Mouse (Mus musculus): ENCODE measurements around the gene Porcn. TPM values are rescaled to one million over a fixed set of nuclear protein-coding genes. Genes with fewer than 3 reads are reported as not detected.

Gene Porcn
- polyA plus RNA-seq (2015; fragmentation: Nextera tagmentation; extraction: Ambion mirVana): 12.7 and 14.1 TPM in 2 replicates

DNA sequence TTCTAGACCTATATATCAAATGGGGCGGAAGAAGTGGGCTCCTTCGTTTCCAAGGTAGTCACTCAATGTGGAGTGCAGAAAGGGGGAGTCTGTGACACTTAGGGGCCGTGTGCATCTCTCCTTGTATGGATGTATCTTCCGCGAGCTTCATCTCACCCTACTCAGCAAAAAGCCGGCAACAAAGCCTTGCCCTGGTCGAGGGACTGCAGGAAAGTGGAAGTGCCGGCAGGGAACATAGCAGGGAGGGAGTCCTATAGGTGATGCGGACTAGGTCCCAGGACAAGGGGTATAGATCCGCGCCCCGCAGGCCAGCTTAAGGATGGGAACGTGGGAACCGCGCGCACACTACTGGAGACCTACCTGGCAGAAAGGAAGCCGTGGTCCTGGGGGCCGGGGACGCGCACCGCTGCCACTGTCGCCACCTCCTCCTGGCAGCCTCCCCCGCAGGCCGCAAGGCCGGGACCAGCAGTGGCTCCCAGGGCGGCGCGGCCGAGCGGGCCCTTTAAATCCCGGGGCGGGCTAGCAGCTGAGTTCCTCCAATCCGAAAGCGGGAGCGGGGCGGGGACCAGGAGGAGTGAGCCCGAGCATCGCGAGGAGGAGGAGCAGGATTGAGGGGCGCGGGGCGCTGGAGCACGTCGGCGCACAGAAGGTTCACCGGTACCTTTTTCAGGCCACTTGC is at the start of gene Porcn:
TSS of gene Porcn (minus strand) at position 511 of the 679 bp plus-strand sequence.
- Histone ChIP-seq H3K4me1 (peaks cover 4% of the 10 kb centered on the region; the same call in 1 of the 2 replicates), H3K4me2 (peak within 1 kb of the TSS; percentile 60), H3K4me3 (peak within 1 kb of the TSS; percentile 54), H3K27me3 (no peaks in the 10 kb centered on the region), H3K27ac (no peak within 1 kb of the TSS), H3K9me3 (no peaks in the 10 kb centered on the region), H3K36me3 (no peaks in the 10 kb centered on the region), H3K9ac (peak within 1 kb of the TSS; percentile 76)
- ATAC-seq (ENCODE audit: insufficient number of reproducible peaks, insufficient read depth, low FRiP score, low TSS enrichment, low read depth): peak; percentile 88
- WGBS: 16% methylated on average over 46 of the region's 46 CpGs

- H3K4me3 ChIP-seq: no peak overlapping the region
- H3K27me3 ChIP-seq: no peaks in the 10 kb centered on the region
- ATAC-seq (ENCODE audit: insufficient number of reproducible peaks, insufficient read depth, low FRiP score, low TSS enrichment, low read depth): no peak
- no peaks in the 10 kb centered on the region for H3K9me3 ChIP-seq
- H3K27ac ChIP-seq: no peak overlapping the region
- WGBS: 49% methylated on average over 3 of the region's 6 CpGs
- H3K36me3 ChIP-seq: no peaks in the 10 kb centered on the region
- no peak overlapping the region for H3K9ac ChIP-seq
- no peak overlapping the region for H3K4me2 ChIP-seq
- H3K4me1 ChIP-seq: peaks cover 4% of the 10 kb centered on the region; the same call in 1 of the 2 replicates
Measured at GRCm38 (mm10) chrX:8255807-8256206, 49.5 kb upstream of the Porcn start.

DNA sequence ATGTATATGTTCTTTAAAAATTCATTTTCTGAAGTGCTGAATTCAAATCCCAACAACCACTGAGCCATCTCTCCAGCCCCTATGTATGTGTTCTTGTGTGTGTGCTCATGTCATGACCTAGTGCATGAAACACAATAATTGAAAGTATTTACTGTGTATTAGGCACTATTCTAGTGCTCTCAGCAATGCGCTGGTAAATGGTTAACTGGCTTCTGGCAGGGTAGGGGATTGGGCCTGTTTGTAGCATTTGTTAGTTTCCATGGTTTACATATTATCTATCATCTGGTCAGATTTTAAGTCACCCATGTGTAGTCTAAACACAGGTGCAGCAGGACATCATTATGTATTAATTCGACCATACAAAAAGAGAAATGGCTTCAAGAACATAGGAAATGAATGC is 47.4 kb upstream of the Porcn start:
- WGBS: 86% methylated on average over 2 of the region's 2 CpGs

DNA sequence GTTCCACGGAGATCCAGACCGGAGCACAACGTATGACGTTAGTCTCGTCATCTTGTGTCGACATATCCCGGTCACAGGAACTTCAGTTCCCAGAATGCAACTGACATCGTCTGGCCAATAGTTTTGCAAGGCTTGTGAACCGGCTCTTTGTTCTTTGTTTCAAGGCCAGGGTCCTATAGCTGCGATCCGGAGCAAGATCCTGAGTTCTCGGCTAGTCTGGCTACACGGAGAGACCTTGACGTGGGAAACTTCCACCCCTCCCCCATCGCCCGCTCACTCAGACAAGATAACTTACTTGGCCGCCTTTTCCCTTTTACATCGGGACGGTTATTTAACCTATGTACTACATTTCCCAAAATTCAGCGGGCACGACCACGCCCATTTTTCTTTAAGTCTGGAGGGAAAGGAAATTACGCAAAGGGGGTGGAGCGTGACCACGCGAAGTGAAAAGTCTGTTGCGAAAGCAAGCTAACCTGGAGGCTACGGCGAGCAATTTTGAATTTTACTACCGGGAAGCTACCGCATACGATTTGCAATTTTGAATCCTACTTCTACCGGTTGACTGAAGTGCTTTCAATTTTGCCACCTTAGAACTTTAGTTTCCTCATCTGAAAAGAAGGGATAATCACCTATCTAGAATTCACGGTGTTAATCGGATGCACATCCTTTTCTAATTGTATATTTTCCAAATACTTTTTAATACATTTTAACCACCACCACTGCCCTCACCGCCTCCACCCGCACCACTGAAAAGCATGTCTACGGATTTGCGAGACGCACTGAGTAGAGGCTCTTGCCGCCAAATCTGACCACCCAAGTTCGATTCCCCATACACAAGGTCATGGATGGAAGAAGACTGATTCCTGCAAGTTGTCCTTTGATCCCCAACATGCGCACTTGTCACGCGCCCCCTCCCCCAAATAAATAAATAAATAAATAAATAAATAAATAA is 46.3 kb upstream of the Porcn start, which contains the start of gene Ftsj1:
TSS of gene Ftsj1 (minus strand) at position 73 of the 952 bp plus-strand sequence.
- Histone ChIP-seq H3K4me1 (peaks cover 4% of the 10 kb centered on the region; the same call in 1 of the 2 replicates), H3K27me3 (no peaks in the 10 kb centered on the region), H3K4me2 (peak within 1 kb of the TSS; percentile 63), H3K36me3 (no peaks in the 10 kb centered on the region), H3K9me3 (no peaks in the 10 kb centered on the region), H3K27ac (peak within 1 kb of the TSS; percentile 68; the same call in 1 of the 2 replicates), H3K4me3 (peak within 1 kb of the TSS; percentile 58), H3K9ac (peak within 1 kb of the TSS; percentile 74)
- WGBS: 16% methylated on average over 45 of the region's 45 CpGs
- peak; percentile 87 for ATAC-seq (ENCODE audit: insufficient number of reproducible peaks, insufficient read depth, low FRiP score, low TSS enrichment, low read depth)

More for the DNA sequence above, 47.4 kb upstream of the Porcn start:
- ATAC-seq (ENCODE audit: insufficient number of reproducible peaks, insufficient read depth, low FRiP score, low TSS enrichment, low read depth): no peak
- Histone ChIP-seq H3K36me3 (no peaks in the 10 kb centered on the region), H3K9ac (no peak overlapping the region), H3K4me2 (no peak overlapping the region), H3K27ac (no peak overlapping the region), H3K27me3 (no peaks in the 10 kb centered on the region), H3K4me1 (peaks cover 4% of the 10 kb centered on the region; the same call in 1 of the 2 replicates), H3K9me3 (no peaks in the 10 kb centered on the region), H3K4me3 (no peak overlapping the region)

DNA sequence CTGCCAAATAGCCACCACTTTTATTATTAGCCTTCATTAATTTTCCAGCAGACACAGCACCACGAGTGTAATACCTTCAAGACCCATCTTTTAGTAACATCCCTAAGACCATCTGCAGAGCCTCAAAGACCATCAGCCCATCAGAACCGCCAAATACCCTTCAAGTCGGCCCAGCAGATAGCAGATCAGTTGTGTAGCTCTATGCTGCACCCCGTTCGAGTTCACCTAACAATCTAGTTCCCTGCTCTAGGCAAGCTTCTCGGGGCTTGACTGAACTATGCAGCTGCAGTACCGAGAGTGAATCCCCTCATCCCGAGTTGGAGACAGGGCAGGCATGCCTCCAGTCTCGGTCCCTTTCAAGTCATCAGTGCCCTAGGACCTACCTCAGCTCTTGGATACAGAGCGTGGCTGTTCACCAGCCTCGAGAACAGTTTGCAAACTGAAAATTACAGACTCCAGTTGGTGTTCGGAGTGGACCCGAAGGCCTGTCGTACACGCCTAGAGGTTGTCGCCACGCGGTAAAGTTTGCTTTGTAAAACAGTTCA is 45.5 kb upstream of the Porcn start:
- Histone ChIP-seq H3K4me1 (peaks cover 4% of the 10 kb centered on the region; the same call in 1 of the 2 replicates), H3K27ac (no peak overlapping the region), H3K9ac (peak overlapping the region; percentile 74), H3K27me3 (no peaks in the 10 kb centered on the region), H3K9me3 (no peaks in the 10 kb centered on the region), H3K4me3 (peak overlapping the region; percentile 58), H3K36me3 (no peaks in the 10 kb centered on the region), H3K4me2 (peak overlapping the region; percentile 63)
- WGBS: 18% methylated on average over 18 of the region's 18 CpGs
- ATAC-seq (ENCODE audit: insufficient number of reproducible peaks, insufficient read depth, low FRiP score, low TSS enrichment, low read depth): no peak

DNA sequence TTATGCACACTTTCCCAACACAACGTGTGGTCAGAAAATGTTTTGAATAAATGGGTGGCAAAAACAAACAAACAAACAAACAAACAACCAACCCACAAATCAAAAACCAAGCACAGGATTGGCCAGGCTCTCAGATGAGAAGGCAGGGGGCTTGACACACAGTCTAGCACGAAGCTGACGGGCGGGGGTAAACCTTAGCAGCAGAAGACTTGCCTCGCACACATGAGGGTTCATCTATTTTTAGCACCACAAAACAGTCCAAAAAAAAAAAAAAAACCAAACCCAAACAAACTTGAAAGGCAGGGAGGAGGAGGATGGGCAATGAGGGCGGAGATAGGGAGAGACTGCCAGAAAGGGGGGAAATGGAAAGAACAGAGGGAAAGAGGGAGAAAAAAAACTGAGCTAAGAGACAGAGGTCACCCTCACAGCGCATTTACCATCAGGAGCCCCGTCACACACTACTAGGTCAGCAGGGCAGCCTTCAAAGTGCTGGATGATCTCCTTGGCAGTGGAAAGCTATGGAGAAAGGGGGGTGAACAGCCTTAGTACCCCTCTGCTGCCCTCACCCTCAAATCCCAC is 42.3 kb upstream of the Porcn start:
- no peak for ATAC-seq (ENCODE audit: insufficient number of reproducible peaks, insufficient read depth, low FRiP score, low TSS enrichment, low read depth)
- H3K9ac ChIP-seq: no peak overlapping the region
- H3K4me2 ChIP-seq: no peak overlapping the region
- H3K36me3 ChIP-seq: peaks cover 13% of the 10 kb centered on the region; the same call in 1 of the 2 replicates
- no peaks in the 10 kb centered on the region for H3K27me3 ChIP-seq
- WGBS: 82% methylated on average over 8 of the region's 8 CpGs
- H3K4me3 ChIP-seq: no peak overlapping the region
- H3K27ac ChIP-seq: no peak overlapping the region
- H3K9me3 ChIP-seq: no peaks in the 10 kb centered on the region
- H3K4me1 ChIP-seq: peaks cover 4% of the 10 kb centered on the region; the same call in 1 of the 2 replicates

GRCm38 (mm10) chrX:8247680-8248079 is 41.4 kb upstream of the Porcn start:
- Histone ChIP-seq H3K27me3 (no peaks in the 10 kb centered on the region), H3K4me3 (no peak overlapping the region), H3K36me3 (peaks cover 13% of the 10 kb centered on the region; the same call in 1 of the 2 replicates), H3K27ac (no peak overlapping the region), H3K4me2 (no peak overlapping the region), H3K9me3 (no peaks in the 10 kb centered on the region), H3K4me1 (peaks cover 4% of the 10 kb centered on the region; the same call in 1 of the 2 replicates), H3K9ac (no peak overlapping the region)
- ATAC-seq (ENCODE audit: insufficient number of reproducible peaks, insufficient read depth, low FRiP score, low TSS enrichment, low read depth): no peak
- WGBS: 81% methylated on average over 2 of the region's 2 CpGs

GRCm38 (mm10) chrX:8238804-8239395 is 32.6 kb upstream of the Porcn start:
- Histone ChIP-seq H3K4me2 (no peak overlapping the region), H3K27ac (no peak overlapping the region), H3K27me3 (no peaks in the 10 kb centered on the region), H3K4me1 (no peaks in the 10 kb centered on the region), H3K36me3 (0 out of 2 replicates have a peak, but pooled peaks cover 3% of the 10 kb centered on the region), H3K4me3 (no peak overlapping the region), H3K9me3 (no peaks in the 10 kb centered on the region; the same call in 1 of the 2 replicates), H3K9ac (no peak overlapping the region)
- WGBS: 72% methylated on average over 13 of the region's 13 CpGs
- peak; percentile 48; the same call in 1 of the 2 replicates for ATAC-seq (ENCODE audit: insufficient number of reproducible peaks, insufficient read depth, low FRiP score, low TSS enrichment, low read depth)

DNA sequence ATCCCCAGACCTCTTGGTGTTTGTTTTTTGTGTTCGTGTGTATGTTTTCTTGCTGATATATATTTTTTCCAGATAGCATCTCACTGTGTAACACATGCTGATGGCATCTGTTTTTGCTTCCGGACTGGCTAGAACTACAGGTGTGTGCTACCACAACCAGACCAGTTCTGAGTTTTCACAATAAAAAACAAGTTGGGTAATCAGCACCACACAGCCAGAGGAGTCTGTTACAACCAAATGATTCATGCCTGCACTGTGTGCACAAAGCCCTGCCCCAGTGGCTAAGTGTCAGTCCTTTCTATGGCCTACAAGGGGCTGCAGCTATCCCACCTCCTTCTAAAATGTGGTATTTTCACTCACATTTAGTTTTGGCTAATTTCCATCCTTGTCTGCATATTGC is 30.4 kb upstream of the Porcn start:
- Histone ChIP-seq H3K27me3 (no peaks in the 10 kb centered on the region), H3K27ac (no peak overlapping the region), H3K4me1 (no peaks in the 10 kb centered on the region), H3K4me2 (no peak overlapping the region), H3K4me3 (no peak overlapping the region), H3K36me3 (0 out of 2 replicates have a peak, but pooled peaks cover 3% of the 10 kb centered on the region), H3K9me3 (no peaks in the 10 kb centered on the region; the same call in 1 of the 2 replicates), H3K9ac (no peak overlapping the region)
- 69% methylated on average over 2 of the region's 2 CpGs for WGBS
- ATAC-seq (ENCODE audit: insufficient number of reproducible peaks, insufficient read depth, low FRiP score, low TSS enrichment, low read depth): no peak

- Histone ChIP-seq H3K4me1 (no peaks in the 10 kb centered on the region), H3K4me2 (no peak overlapping the region), H3K9ac (no peak overlapping the region), H3K27ac (no peak overlapping the region), H3K4me3 (no peak overlapping the region), H3K9me3 (no peaks in the 10 kb centered on the region; the same call in 1 of the 2 replicates), H3K27me3 (no peaks in the 10 kb centered on the region), H3K36me3 (no peaks in the 10 kb centered on the region)
- no peak for ATAC-seq (ENCODE audit: insufficient number of reproducible peaks, insufficient read depth, low FRiP score, low TSS enrichment, low read depth)
- 74% methylated on average over 3 of the region's 3 CpGs for WGBS
Measured at GRCm38 (mm10) chrX:8233602-8234001, 27.3 kb upstream of the Porcn start.
